Mouse (Mus musculus) limb, embryonic 11.5 days (tissue): ENCODE data around the gene Dolpp1. TPM values are rescaled to one million over a fixed set of nuclear protein-coding genes. Genes with fewer than 3 reads are reported as not detected.
"Not testable (repeated sequence)": the region's sequence is repeated elsewhere in the genome, so short reads cannot be mapped to it uniquely, and the experiment has no call there.

Experiments
- ATAC-seq: fragments of 200-750 bp; cut with Nextera tagmentation; 2 replicates; pipeline ENCODE4 v1.8.0; 2017; ENCODE audit warnings: low read depth; ENCODE audit not compliant: insufficient number of reproducible peaks, low FRiP score, low TSS enrichment
- DNase-seq: peaks from one replicate; pipeline ENCODE4 v3.0.0-alpha.2; 2015; ENCODE audit warnings: low spot score
- H3K27ac ChIP-seq: fragments of 300-500 bp; sonication (generic); replicated peaks from 2 replicates; pipeline ENCODE4 v1.5.1; 2014; ENCODE audit warnings: low read depth, mild to moderate bottlenecking, low read length
- H3K27me3 ChIP-seq: fragments of 300-500 bp; sonication (generic); 2 replicates; pipeline ENCODE4 v1.6.1; 2014; ENCODE audit warnings: mild to moderate bottlenecking, low read length, mixed read lengths; ENCODE audit not compliant: control insufficient read depth, insufficient read depth
- H3K36me3 ChIP-seq: fragments of 300-500 bp; sonication (generic); 2 replicates; pipeline ENCODE4 v1.6.1; 2014; ENCODE audit warnings: mild to moderate bottlenecking, low read length, moderate library complexity, mixed read lengths; ENCODE audit not compliant: control insufficient read depth, insufficient read depth
- H3K4me1 ChIP-seq: fragments of 300-500 bp; sonication (generic); 2 replicates; pipeline ENCODE4 v1.6.1; 2014; ENCODE audit warnings: low read length, mixed read lengths; ENCODE audit not compliant: control insufficient read depth, insufficient read depth
- H3K4me2 ChIP-seq: fragments of 300-500 bp; sonication (generic); 2 replicates; pipeline ENCODE4 v1.6.1; 2014; ENCODE audit warnings: low read depth, mild to moderate bottlenecking, moderate library complexity; ENCODE audit not compliant: severe bottlenecking
- H3K4me3 ChIP-seq: fragments of 300-500 bp; sonication (generic); 2 replicates; pipeline ENCODE4 v1.5.1; 2014; ENCODE audit warnings: low read depth, low read length
- H3K9ac ChIP-seq: fragments of 300-500 bp; sonication (generic); 2 replicates; pipeline ENCODE4 v1.6.1; 2014; ENCODE audit warnings: mild to moderate bottlenecking, low read length
- H3K9me3 ChIP-seq: fragments of 300-500 bp; sonication (generic); 2 replicates; pipeline ENCODE4 v1.6.1; 2016; ENCODE audit warnings: low read length; ENCODE audit not compliant: control insufficient read depth
- WGBS: fragments of 180-500 bp; shearing (Covaris S2); extraction: QIAGEN DNeasy Blood & Tissue Kit; methylation state at CpG from one replicate; pipeline ENCODE4 v1.1.7; 2014; 5-methylcytosine and 5-hydroxymethylcytosine counted together
- polyA plus RNA-seq: library from polyadenylated mRNA; unstranded; fragments of >200 nt; fragmentation: Nextera tagmentation; extraction: Ambion mirVana; gene quantifications from 2 replicates; pipeline ENCODE4 v1.2.1, GENCODE M21; 2014

Dolpp1 gene
- polyA plus RNA-seq, 1 experiment from 2014 or later, result 33.0 TPM

- not testable (repeated sequence) for H3K4me3 ChIP-seq, H3K27ac ChIP-seq, H3K27me3 ChIP-seq, H3K9ac ChIP-seq, H3K4me2 ChIP-seq, H3K36me3 ChIP-seq, H3K9me3 ChIP-seq, DNase-seq, ATAC-seq
- 77% methylated on average over 6 of the region's 6 CpGs for WGBS
- H3K4me1 ChIP-seq, result peaks cover 28% of the 10 kb centered on the region
Measured at GRCm38 (mm10) chr2:30417154-30417553, 25.1 kb downstream of the Dolpp1 start.

GRCm38 (mm10) chr2:30417595-30418165 lies 25.6 kb downstream of the Dolpp1 start:
- H3K36me3 ChIP-seq, result no peaks in the 10 kb centered on the region; the same call in 1 of the 2 replicates
- no peak overlapping the region for H3K9ac ChIP-seq
- no peaks in the 10 kb centered on the region for H3K9me3 ChIP-seq
- H3K27me3 ChIP-seq, result no peaks in the 10 kb centered on the region
- no peak overlapping the region for H3K4me3 ChIP-seq
- H3K4me1 ChIP-seq, result peaks cover 28% of the 10 kb centered on the region
- DNase-seq, result no peak
- H3K27ac ChIP-seq, result no peak overlapping the region
- ATAC-seq, result no peak
- no peak overlapping the region; the same call in 1 of the 2 replicates for H3K4me2 ChIP-seq
- WGBS, result 83% methylated on average over 5 of the region's 5 CpGs

- H3K27ac ChIP-seq, result no peak overlapping the region; the same call in 1 of the 2 replicates
- peak overlapping the region; percentile 43; the same call in 1 of the 2 replicates for H3K9ac ChIP-seq
- no peaks in the 10 kb centered on the region for H3K9me3 ChIP-seq
- H3K27me3 ChIP-seq, result no peaks in the 10 kb centered on the region
- H3K4me1 ChIP-seq, result peaks cover 28% of the 10 kb centered on the region
- 0 out of 2 replicates have a peak overlapping the region, but pooled peaks have one; percentile 6 for H3K4me3 ChIP-seq
- ATAC-seq (no peak), DNase-seq (no peak)
- H3K4me2 ChIP-seq, result peak overlapping the region; percentile 37; the same call in 1 of the 2 replicates
- 66% methylated on average over 6 of the region's 6 CpGs for WGBS
- H3K36me3 ChIP-seq, result no peaks in the 10 kb centered on the region; the same call in 1 of the 2 replicates
Measured at GRCm38 (mm10) chr2:30418259-30418658, 26.2 kb downstream of the Dolpp1 start.

- no peaks in the 10 kb centered on the region for H3K9me3 ChIP-seq
- WGBS, result 16% methylated on average over 10 of the region's 10 CpGs
- peak; percentile 60 for DNase-seq
Measured at GRCm38 (mm10) chr2:30419112-30419511, 27.1 kb downstream of the Dolpp1 start.

GRCm38 (mm10) chr2:30421432-30421831 lies 29.4 kb downstream of the Dolpp1 start:
- ATAC-seq (no peak), DNase-seq (no peak)
- Histone ChIP-seq H3K9ac (no peak overlapping the region), H3K4me1 (peaks cover 22% of the 10 kb centered on the region), H3K27ac (no peak overlapping the region), H3K27me3 (no peaks in the 10 kb centered on the region), H3K4me3 (no peak overlapping the region), H3K4me2 (no peak overlapping the region), H3K9me3 (no peaks in the 10 kb centered on the region), H3K36me3 (no peaks in the 10 kb centered on the region; the same call in 1 of the 2 replicates)
- 84% methylated on average over 4 of the region's 4 CpGs for WGBS

More at GRCm38 (mm10) chr2:30419112-30419511, 27.1 kb downstream of the Dolpp1 start:
- Histone ChIP-seq H3K27ac (peak overlapping the region; percentile 36; the same call in 1 of the 2 replicates), H3K27me3 (no peaks in the 10 kb centered on the region), H3K36me3 (no peaks in the 10 kb centered on the region; the same call in 1 of the 2 replicates), H3K4me3 (no peak overlapping the region), H3K4me1 (peaks cover 28% of the 10 kb centered on the region), H3K4me2 (peak overlapping the region; percentile 37), H3K9ac (peak overlapping the region; percentile 57)
- ATAC-seq, result no peak

GRCm38 (mm10) chr2:30429156-30429555 lies 37.1 kb downstream of the Dolpp1 start:
- Histone ChIP-seq H3K27ac (no peak overlapping the region), H3K9me3 (no peaks in the 10 kb centered on the region), H3K36me3 (peaks cover 37% of the 10 kb centered on the region), H3K4me3 (no peak overlapping the region), H3K4me1 (no peaks in the 10 kb centered on the region), H3K4me2 (no peak overlapping the region), H3K9ac (no peak overlapping the region), H3K27me3 (no peaks in the 10 kb centered on the region)
- DNase-seq (no peak), ATAC-seq (no peak)

- Histone ChIP-seq H3K27me3 (no peaks in the 10 kb centered on the region), H3K4me1 (no peaks in the 10 kb centered on the region; the same call in 1 of the 2 replicates), H3K4me2 (no peak overlapping the region), H3K4me3 (no peak overlapping the region), H3K36me3 (peaks cover 36% of the 10 kb centered on the region), H3K9ac (no peak overlapping the region), H3K9me3 (no peaks in the 10 kb centered on the region), H3K27ac (no peak overlapping the region)
- DNase-seq (peak; percentile 78), ATAC-seq (no peak)
- 65% methylated on average over 5 of the region's 5 CpGs for WGBS
Measured at GRCm38 (mm10) chr2:30435326-30436155, 43.5 kb downstream of the Dolpp1 start.

- no peak overlapping the region for H3K4me3 ChIP-seq
- H3K36me3 ChIP-seq, result peaks cover 31% of the 10 kb centered on the region
- H3K4me2 ChIP-seq, result no peak overlapping the region
- no peaks in the 10 kb centered on the region for H3K9me3 ChIP-seq
- 80% methylated on average over 5 of the region's 5 CpGs for WGBS
- H3K9ac ChIP-seq, result no peak overlapping the region
- H3K27ac ChIP-seq, result no peak overlapping the region
- ATAC-seq, result no peak
- H3K4me1 ChIP-seq, result peaks cover 6% of the 10 kb centered on the region
- DNase-seq, result no peak
- no peaks in the 10 kb centered on the region for H3K27me3 ChIP-seq
Measured at GRCm38 (mm10) chr2:30436156-30436545, 44.1 kb downstream of the Dolpp1 start.
